Mouse (Mus musculus): ENCODE results near the gene Ddx59. TPM values are rescaled to one million over a fixed set of nuclear protein-coding genes. Genes with fewer than 3 reads are reported as not detected.
A peak's percentile ranks its signal among the peaks of the same experiment; 100 is the strongest.

Ddx59 gene
- total RNA-seq, 2 experiments from 2014 or later, result 20.0 to 20.7 TPM

DNA sequence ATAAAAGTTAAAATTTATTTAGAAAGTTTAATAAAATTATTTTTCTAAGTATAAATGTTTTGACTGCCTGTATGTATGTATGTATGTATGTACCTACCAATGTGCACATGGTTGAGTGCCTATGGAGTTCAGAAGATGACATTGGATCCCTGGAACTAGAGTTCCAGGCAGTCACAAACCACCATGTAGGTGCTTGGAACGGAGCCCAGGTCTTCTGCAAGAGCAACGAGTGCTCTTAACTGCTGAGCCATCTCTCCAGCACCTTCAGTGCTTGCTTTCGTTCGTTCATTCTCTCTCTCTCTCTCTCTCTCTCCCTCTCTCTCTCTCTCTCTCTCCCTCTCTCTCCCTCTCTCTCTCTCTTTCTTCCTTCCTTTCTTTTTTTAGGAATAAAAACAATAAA is 32.3 kb downstream of the Ddx59 start:
- DNase-seq (ENCODE audit: low spot score), result no peak

DNA sequence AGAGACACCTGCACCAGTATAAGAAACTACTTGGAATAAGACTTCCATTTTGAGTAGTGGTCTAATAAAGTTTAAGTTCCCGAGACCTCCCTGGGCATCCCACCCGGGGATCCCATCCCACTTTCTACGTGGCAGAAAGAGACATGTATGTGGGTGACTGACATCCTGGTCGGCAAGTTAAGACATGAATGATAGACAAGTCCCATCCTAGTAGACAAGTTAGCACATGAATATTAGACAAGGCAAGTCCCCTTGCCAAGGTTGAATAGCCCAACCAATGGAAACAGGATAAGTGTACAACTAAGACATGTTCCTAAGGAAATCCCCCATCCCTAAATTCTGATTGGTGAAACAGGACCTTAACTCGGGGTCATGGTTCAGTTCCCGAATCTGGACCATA is 34.5 kb downstream of the Ddx59 start:
- DNase-seq (ENCODE audit: low spot score), result no peak

DNA sequence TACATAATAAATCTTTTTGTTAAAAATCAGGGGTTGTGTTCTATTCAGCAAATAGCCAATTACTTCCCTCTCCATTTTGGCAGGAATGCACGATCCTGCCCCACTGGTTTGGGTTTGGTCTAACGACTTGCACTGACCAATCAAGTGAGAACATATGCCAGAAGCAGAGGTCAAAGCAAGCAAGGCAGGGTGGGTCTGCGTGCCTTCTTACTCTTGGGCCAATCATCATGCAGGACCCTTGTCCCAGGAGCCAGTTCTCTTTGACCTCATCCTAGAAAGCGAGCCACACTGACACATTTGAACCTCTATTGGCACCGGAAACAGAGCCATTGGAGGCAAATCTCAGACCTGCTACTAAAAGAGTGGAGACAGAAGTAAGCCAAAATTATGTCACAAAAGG is 35.1 kb downstream of the Ddx59 start:
- no peak for DNase-seq (ENCODE audit: low spot score)

DNA sequence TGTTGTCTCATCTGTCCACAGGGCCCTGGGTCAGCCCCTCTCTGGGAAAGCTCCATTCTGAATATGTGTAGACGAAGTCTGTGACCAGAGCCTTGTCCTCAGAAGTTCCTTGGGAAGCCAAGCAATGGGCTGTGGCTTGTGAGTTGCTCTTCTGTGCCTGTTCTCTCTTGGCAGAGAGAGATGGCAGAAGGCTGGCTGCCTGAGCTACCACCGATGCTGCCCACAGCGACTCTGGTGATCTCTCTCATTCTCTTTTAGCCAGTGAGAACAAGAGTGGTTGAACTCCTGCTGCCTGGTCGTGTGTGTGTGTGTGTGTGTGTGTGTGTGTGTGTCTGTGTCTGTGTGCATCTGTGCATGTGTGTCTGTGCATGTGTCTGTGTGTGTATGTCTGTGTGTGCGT is 37.4 kb downstream of the Ddx59 start:
- DNase-seq (ENCODE audit: low spot score), result no peak

GRCm38 (mm10) chr1:136455756-136456585 is 40.9 kb downstream of the Ddx59 start:
- DNase-seq (ENCODE audit: low spot score), result no peak

DNA sequence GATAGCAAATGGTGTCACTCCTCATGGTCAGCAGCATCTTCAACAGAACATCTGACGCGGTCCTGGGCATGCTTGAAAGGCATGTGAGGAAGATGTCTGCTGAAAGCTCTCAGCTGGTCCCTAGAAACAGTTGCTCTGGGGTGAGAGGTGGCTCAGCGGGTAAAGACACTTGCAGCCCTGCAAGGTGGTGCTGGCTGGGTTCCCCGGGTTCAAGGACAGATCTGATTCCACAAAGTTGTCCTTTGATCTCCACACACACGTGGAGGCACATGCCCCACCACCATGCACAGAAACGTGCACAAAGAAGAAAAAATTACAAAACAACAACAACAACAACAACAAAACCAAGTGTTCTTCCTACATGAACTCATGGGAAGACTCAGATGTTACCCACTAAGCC is 41.7 kb downstream of the Ddx59 start:
- no peak for DNase-seq (ENCODE audit: low spot score)

GRCm38 (mm10) chr1:136457403-136457802 is 42.3 kb downstream of the Ddx59 start:
- no peak for DNase-seq (ENCODE audit: low spot score)

GRCm38 (mm10) chr1:136458691-136459245 is 43.7 kb downstream of the Ddx59 start:
- peak; percentile 38 for DNase-seq (ENCODE audit: low spot score)

- DNase-seq (ENCODE audit: low spot score), result peak; percentile 13
Measured at GRCm38 (mm10) chr1:136462443-136462842, 47.4 kb downstream of the Ddx59 start.

- DNase-seq (ENCODE audit: low spot score), result no peak
Measured at GRCm38 (mm10) chr1:136465168-136465567, 50.1 kb downstream of the Ddx59 start.

- DNase-seq (ENCODE audit: low spot score), result peak; percentile 92
Measured at GRCm38 (mm10) chr1:136466143-136466811, 51.2 kb downstream of the Ddx59 start, which contains the start of gene Kif14. Kif14 (plus strand) TSS chr1:136466343.

DNA sequence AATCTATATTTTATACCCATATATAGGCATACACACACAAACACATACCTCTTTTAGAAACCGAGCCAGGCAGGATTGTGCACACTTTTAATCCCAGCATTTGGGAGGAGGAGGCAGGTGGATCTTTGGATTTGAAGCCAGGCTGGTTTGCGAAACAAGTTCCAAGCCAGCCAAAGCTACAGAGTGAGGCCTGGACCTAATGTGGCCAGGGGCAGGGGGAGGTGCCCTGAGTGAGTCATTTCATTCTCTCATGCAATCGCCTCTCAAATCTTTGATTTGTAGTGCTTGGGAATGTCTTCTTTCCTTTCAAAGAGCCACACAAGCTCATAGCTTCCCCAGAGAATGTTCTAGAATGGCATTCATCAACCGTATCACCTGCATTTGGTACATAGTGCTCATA is 54.3 kb downstream of the Ddx59 start:
- no peak for DNase-seq (ENCODE audit: low spot score)

DNA sequence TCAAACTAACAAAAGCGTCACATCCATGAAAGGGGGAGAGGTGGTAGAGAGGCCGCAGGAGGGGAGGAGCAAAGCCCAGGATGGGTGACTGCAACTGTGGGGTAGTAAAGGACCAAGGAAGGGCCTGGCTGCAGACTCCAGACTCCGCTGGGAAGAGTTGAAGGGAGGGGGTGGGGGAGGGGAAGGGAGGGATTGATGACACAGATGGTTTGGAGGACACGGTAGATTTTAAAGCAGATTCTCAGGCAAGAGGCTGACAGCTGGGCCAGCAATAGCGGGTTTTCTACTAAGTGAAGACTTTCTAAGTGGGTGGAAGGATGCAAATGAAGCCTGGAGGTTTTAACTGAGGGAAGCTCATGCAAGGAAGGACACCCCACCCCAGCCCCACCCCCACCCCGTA is 55.4 kb downstream of the Ddx59 start:
- no peak for DNase-seq (ENCODE audit: low spot score)

Other genes with a start within 250 kb of the Ddx59 start
- not detected for gene Mroh3, start 202.4 kb upstream of the Ddx59 start, total RNA-seq (2021)
- not detected for gene Inava, start 181.0 kb upstream of the Ddx59 start, total RNA-seq (2021)
- gene Gpr25, start 154.4 kb upstream of the Ddx59 start, total RNA-seq (2021), result not detected
- gene Camsap2, start 69.2 kb upstream of the Ddx59 start, total RNA-seq (2021), result 10 to 100 TPM in 1 of 2 experiments, 1 to 10 TPM in 1; 9.0 to 10.0 TPM
- under 1 TPM; 0.02 to 0.09 TPM for gene Kif14, start 51.1 kb downstream of the Ddx59 start, total RNA-seq (2021)
- 10 to 100 TPM in 1 of 2 experiments, 1 to 10 TPM in 1; 8.5 to 10.1 TPM for gene Zfp281, start 209.6 kb downstream of the Ddx59 start, total RNA-seq (2021)

Data from gastrocnemius, adult 18-20 months (tissue).